Comparison of ENCODE assay signal across 20 mouse cellular contexts in genomic region chr7:145043455-145044149, GRCm38 (mm10).
DNase-seq lines count a peak whose midpoint lies in the region; ATAC-seq lines count a peak whose summit lies in the region.
"Had no signal": no experiment of that assay in that cellular context is flagged by ENCODE, and none has a peak within 500 bp of the region (broad histone marks: within the 10 kb centered on the region; RNA-seq: fewer than 3 reads in every experiment).

No protein-coding gene starts in this region.

- no peak overlapping the region for H3K4me2 ChIP-seq in lung, embryonic 16.5 days (ENCODE audit: low read depth, low read length)
- no peak overlapping the region for H3K4me2 ChIP-seq in liver, embryonic 12.5 days
- H3K4me2 ChIP-seq: embryonic facial prominence, embryonic 15.5 days; hindbrain, embryonic 13.5 days; midbrain, embryonic 15.5 days had no signal

- no peak overlapping the region for H3K9ac ChIP-seq in lung, embryonic 16.5 days (ENCODE audit: low read length)
- H3K9ac ChIP-seq in liver, embryonic 12.5 days = no peak overlapping the region
- H3K9ac ChIP-seq: embryonic facial prominence, embryonic 15.5 days; hindbrain, embryonic 13.5 days; midbrain, embryonic 15.5 days had no signal

- no peaks in the 10 kb centered on the region for H3K27me3 ChIP-seq in lung, embryonic 16.5 days (ENCODE audit: control insufficient read depth, insufficient read depth, low read depth, low read length)
- no peaks in the 10 kb centered on the region for H3K27me3 ChIP-seq in liver, embryonic 12.5 days (replicated peaks)
- H3K27me3 ChIP-seq: embryonic facial prominence, embryonic 15.5 days; hindbrain, embryonic 13.5 days; midbrain, embryonic 15.5 days had no signal

- no peak overlapping the region for H3K27ac ChIP-seq in lung, embryonic 16.5 days (ENCODE audit: low read length)
- H3K27ac ChIP-seq in liver, embryonic 12.5 days = peak overlapping the region; percentile 34
- H3K27ac ChIP-seq: embryonic facial prominence, embryonic 15.5 days; forebrain, embryonic 10.5 days; hindbrain, embryonic 13.5 days; layer of hippocampus, adult 2 months; midbrain, embryonic 15.5 days had no signal

- no peaks in the 10 kb centered on the region for H3K36me3 ChIP-seq in lung, embryonic 16.5 days (ENCODE audit: control insufficient read depth, insufficient read depth, low read length)
- no peaks in the 10 kb centered on the region for H3K36me3 ChIP-seq in liver, embryonic 12.5 days
- H3K36me3 ChIP-seq: embryonic facial prominence, embryonic 15.5 days; forebrain, embryonic 10.5 days; hindbrain, embryonic 13.5 days; midbrain, embryonic 15.5 days had no signal

- peak; percentile 44 for DNase-seq in embryo, embryonic 10 days (ENCODE audit: low spot score)
- no peak for DNase-seq in embryo, embryonic 10.5 days (ENCODE audit: low spot score)
- DNase-seq in lung, postnatal 25 days (ENCODE audit: low spot score) = no peak
- DNase-seq in yolk sac, embryonic 10.5 days (ENCODE audit: low spot score) = peak; percentile 71
- no peak for DNase-seq in frontal cortex, postnatal 14 days (ENCODE audit: low spot score in 2 of 2)
- no peak for DNase-seq in adrenal gland, postnatal 4 days (ENCODE audit: low spot score in 2 of 2)
- DNase-seq: adrenal gland, postnatal 25 days; cerebellum, adult 2 months; gastrocnemius, postnatal 14 days; heart, postnatal 10 days; left cerebral cortex, postnatal 4 days; retina, postnatal 1 day; thymus, postnatal 14 days had no signal

- no peak overlapping the region for H3K4me3 ChIP-seq in lung, embryonic 16.5 days (ENCODE audit: low read length)
- no peak overlapping the region for H3K4me3 ChIP-seq in liver, embryonic 12.5 days
- H3K4me3 ChIP-seq: embryonic facial prominence, embryonic 15.5 days; forebrain, embryonic 10.5 days; hindbrain, embryonic 13.5 days; layer of hippocampus, adult 2 months; midbrain, embryonic 15.5 days had no signal

- H3K4me1 ChIP-seq in lung, embryonic 16.5 days (replicated peaks; ENCODE audit: control insufficient read depth, insufficient read depth, low read length) = peaks cover 8% of the 10 kb centered on the region
- H3K4me1 ChIP-seq in liver, embryonic 12.5 days = peaks cover 21% of the 10 kb centered on the region; the same call in 1 of the 2 replicates
- H3K4me1 ChIP-seq: hindbrain, embryonic 13.5 days; midbrain, embryonic 15.5 days had no signal

- peak; percentile 29; the same call in 1 of the 2 replicates for ATAC-seq in lung, embryonic 16.5 days (ENCODE audit: low read depth)
- peak; percentile 70 for ATAC-seq in liver, embryonic 12.5 days
- ATAC-seq: midbrain, embryonic 15.5 days had no signal

- no peaks in the 10 kb centered on the region for H3K9me3 ChIP-seq in lung, embryonic 16.5 days (ENCODE audit: control insufficient read depth, low read length)
- H3K9me3 ChIP-seq in liver, embryonic 12.5 days (replicated peaks) = no peaks in the 10 kb centered on the region
- H3K9me3 ChIP-seq: embryonic facial prominence, embryonic 15.5 days; forebrain, embryonic 10.5 days; hindbrain, embryonic 13.5 days; midbrain, embryonic 15.5 days had no signal

- WGBS in lung, embryonic 16.5 days = 24% methylated on average over 7 of the region's 7 CpGs
- WGBS in liver, embryonic 12.5 days (ENCODE audit: insufficient replicate concordance) = 53% methylated on average over 7 of the region's 7 CpGs

Comparison
In these comparisons a context has a peak if more than half of its experiments do, and no peak if none do; other contexts are left out.
1. DNase-seq: peak in embryo, embryonic 10 days (single experiment) and yolk sac, embryonic 10.5 days (single experiment); none in embryo, embryonic 10.5 days (single experiment), lung, postnatal 25 days (single experiment), frontal cortex, postnatal 14 days (0 of 2) and adrenal gland, postnatal 4 days (0 of 2).